ENCODE assay signal across 9 mouse cellular contexts in the genomic region with DNA sequence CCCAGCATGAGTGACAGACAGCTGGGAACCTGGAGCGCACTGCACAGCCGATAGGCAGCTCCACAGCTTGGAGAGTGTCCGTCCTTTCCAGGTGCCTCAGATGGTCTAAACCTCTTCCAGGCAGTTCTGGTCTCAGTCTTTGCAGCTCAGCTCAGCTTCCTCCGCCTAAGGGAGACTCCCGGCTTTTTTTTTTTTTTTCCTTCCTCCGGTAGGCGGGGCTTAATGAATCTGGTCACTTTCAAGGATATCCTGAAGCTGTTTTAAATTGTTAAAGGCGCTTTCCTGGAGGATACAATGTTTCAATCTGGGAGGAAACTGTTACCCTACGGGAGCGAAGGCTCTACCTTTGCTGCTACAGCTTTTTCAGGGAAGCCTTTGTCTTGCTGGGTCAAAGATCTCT. TPM values are rescaled to one million over a fixed set of nuclear protein-coding genes. Genes with fewer than 3 reads are reported as not detected.
A peak's percentile ranks its signal among the peaks of the same experiment; 100 is the strongest.
DNase-seq lines count a peak whose midpoint lies in the region; ATAC-seq and TF ChIP-seq lines count a peak whose summit lies in the region.
"Had no signal": no experiment of that assay in that cellular context is flagged by ENCODE, and none has a peak within 500 bp of the region (broad histone marks: within the 10 kb centered on the region; RNA-seq: fewer than 3 reads in every experiment).

No protein-coding gene starts in this region.

- 32% methylated on average over 10 of the region's 10 CpGs for WGBS in liver, embryonic 11.5 days
- 25% methylated on average over 10 of the region's 10 CpGs for WGBS in liver, embryonic 12.5 days (ENCODE audit: insufficient replicate concordance)
- WGBS in heart, embryonic 13.5 days, result 26% methylated on average over 10 of the region's 10 CpGs
- 31% methylated on average over 10 of the region's 10 CpGs for WGBS in limb, embryonic 14.5 days
- WGBS in forebrain, embryonic 16.5 days, result 36% methylated on average over 10 of the region's 10 CpGs

- H3K27me3 ChIP-seq in liver, embryonic 11.5 days (replicated peaks; ENCODE audit: control insufficient read depth, insufficient read depth, low read length), result no peaks in the 10 kb centered on the region
- H3K27me3 ChIP-seq in liver, embryonic 12.5 days (replicated peaks), result peaks cover 14% of the 10 kb centered on the region
- H3K27me3 ChIP-seq in heart, embryonic 13.5 days (replicated peaks), result no peaks in the 10 kb centered on the region
- no peaks in the 10 kb centered on the region for H3K27me3 ChIP-seq in limb, embryonic 14.5 days (ENCODE audit: control insufficient read depth, insufficient read depth, low read length)
- no peaks in the 10 kb centered on the region for H3K27me3 ChIP-seq in forebrain, embryonic 16.5 days (replicated peaks; ENCODE audit: control insufficient read depth, insufficient read depth, low read length)

- H3K27ac ChIP-seq in liver, embryonic 11.5 days (ENCODE audit: low read depth, low read length), result no peak overlapping the region
- no peak overlapping the region for H3K27ac ChIP-seq in liver, embryonic 12.5 days
- H3K27ac ChIP-seq in heart, embryonic 13.5 days (replicated peaks), result peak overlapping the region; percentile 72
- no peak overlapping the region; the same call in 1 of the 2 replicates for H3K27ac ChIP-seq in limb, embryonic 14.5 days (replicated peaks; ENCODE audit: low read depth, low read length)
- H3K27ac ChIP-seq in forebrain, embryonic 16.5 days (ENCODE audit: low read length), result no peak overlapping the region

- H3K9me3 ChIP-seq in liver, embryonic 11.5 days (ENCODE audit: control insufficient read depth, low read length), result no peaks in the 10 kb centered on the region
- no peaks in the 10 kb centered on the region for H3K9me3 ChIP-seq in liver, embryonic 12.5 days (replicated peaks)
- no peaks in the 10 kb centered on the region for H3K9me3 ChIP-seq in heart, embryonic 13.5 days
- no peaks in the 10 kb centered on the region for H3K9me3 ChIP-seq in limb, embryonic 14.5 days (ENCODE audit: control insufficient read depth, low read length)
- no peaks in the 10 kb centered on the region for H3K9me3 ChIP-seq in forebrain, embryonic 16.5 days (ENCODE audit: control insufficient read depth, low read length)
- H3K9me3 ChIP-seq: G1E had no signal

- no peaks in the 10 kb centered on the region for H3K36me3 ChIP-seq in liver, embryonic 11.5 days (ENCODE audit: control insufficient read depth, insufficient read depth, low read length)
- H3K36me3 ChIP-seq in liver, embryonic 12.5 days, result no peaks in the 10 kb centered on the region
- no peaks in the 10 kb centered on the region for H3K36me3 ChIP-seq in heart, embryonic 13.5 days
- no peaks in the 10 kb centered on the region for H3K36me3 ChIP-seq in limb, embryonic 14.5 days (ENCODE audit: control insufficient read depth, insufficient read depth, low read length)
- no peaks in the 10 kb centered on the region for H3K36me3 ChIP-seq in forebrain, embryonic 16.5 days (ENCODE audit: control insufficient read depth, insufficient read depth)
- H3K36me3 ChIP-seq: G1E had no signal

- no peak for DNase-seq in liver, embryonic 11.5 days (ENCODE audit: low spot score)
- DNase-seq in embryo, embryonic 11 days, result peak; percentile 52
- DNase-seq in limb, embryonic 14.5 days (ENCODE audit: low spot score), result no peak
- DNase-seq: thymus, adult 2 months had no signal

- 0 out of 2 replicates have a peak, but pooled peaks have one; percentile 31 for ATAC-seq in liver, embryonic 11.5 days (replicated peaks; ENCODE audit: low FRiP score)
- ATAC-seq in liver, embryonic 12.5 days, result no peak
- ATAC-seq in heart, embryonic 13.5 days (ENCODE audit: extremely low read depth, insufficient number of reproducible peaks, low FRiP score, low TSS enrichment), result no peak
- ATAC-seq in limb, embryonic 14.5 days (ENCODE audit: low FRiP score, low read depth), result no peak
- no peak for ATAC-seq in forebrain, embryonic 16.5 days
- ATAC-seq in activated CD4-positive, CD25-positive, alpha-beta regulatory T cell, adult 4 months, result no peak

- no peak overlapping the region; the same call in 1 of the 2 replicates for H3K4me2 ChIP-seq in liver, embryonic 11.5 days
- no peak overlapping the region for H3K4me2 ChIP-seq in liver, embryonic 12.5 days
- H3K4me2 ChIP-seq in heart, embryonic 13.5 days, result peak overlapping the region; percentile 46
- 0 out of 2 replicates have a peak overlapping the region, but pooled peaks have one; percentile 7 for H3K4me2 ChIP-seq in limb, embryonic 14.5 days (replicated peaks; ENCODE audit: low read depth, low read length, severe bottlenecking)
- H3K4me2 ChIP-seq in forebrain, embryonic 16.5 days (ENCODE audit: low read length), result no peak overlapping the region

- peaks cover 11% of the 10 kb centered on the region for H3K4me1 ChIP-seq in liver, embryonic 11.5 days (replicated peaks; ENCODE audit: control insufficient read depth, insufficient read depth, low read length)
- peaks cover 32% of the 10 kb centered on the region for H3K4me1 ChIP-seq in liver, embryonic 12.5 days
- H3K4me1 ChIP-seq in heart, embryonic 13.5 days, result peaks cover 24% of the 10 kb centered on the region
- H3K4me1 ChIP-seq in limb, embryonic 14.5 days (ENCODE audit: control insufficient read depth, insufficient read depth, low read length), result no peaks in the 10 kb centered on the region
- peaks cover 5% of the 10 kb centered on the region; the same call in 1 of the 2 replicates for H3K4me1 ChIP-seq in forebrain, embryonic 16.5 days (replicated peaks; ENCODE audit: control insufficient read depth, insufficient read depth, low read length)

- H3K9ac ChIP-seq in liver, embryonic 11.5 days (ENCODE audit: low read depth, low read length), result no peak overlapping the region
- no peak overlapping the region for H3K9ac ChIP-seq in liver, embryonic 12.5 days
- no peak overlapping the region for H3K9ac ChIP-seq in heart, embryonic 13.5 days
- no peak overlapping the region for H3K9ac ChIP-seq in limb, embryonic 14.5 days (ENCODE audit: low read depth, low read length, severe bottlenecking)
- H3K9ac ChIP-seq in forebrain, embryonic 16.5 days (replicated peaks; ENCODE audit: low read depth, low read length), result no peak overlapping the region

- TF ChIP-seq POLR2A in limb, embryonic 14.5 days (IDR thresholded peaks at IDR 0.05; ENCODE audit: borderline replicate concordance, extremely low read depth, insufficient read depth, insufficient read length), result no peak

- no peak overlapping the region for H3K4me3 ChIP-seq in liver, embryonic 11.5 days (ENCODE audit: low read depth, low read length)
- H3K4me3 ChIP-seq in liver, embryonic 12.5 days, result no peak overlapping the region
- no peak overlapping the region for H3K4me3 ChIP-seq in heart, embryonic 13.5 days
- H3K4me3 ChIP-seq in limb, embryonic 14.5 days (replicated peaks; ENCODE audit: low read length), result no peak overlapping the region
- H3K4me3 ChIP-seq in forebrain, embryonic 16.5 days (replicated peaks; ENCODE audit: low read length), result no peak overlapping the region

RNA-seq across cellular contexts. Expression of a gene that starts 9.6 kb away (rescaled TPM):
- 256 and 297 TPM in 2 replicates for polyA plus RNA-seq in liver, embryonic 11.5 days (2014; fragmentation: Nextera tagmentation; extraction: Ambion mirVana)
- polyA plus RNA-seq in liver, embryonic 12.5 days (2016; fragmentation: Nextera tagmentation; extraction: Ambion mirVana), result 210 and 212 TPM in 2 replicates
- polyA plus RNA-seq in heart, embryonic 13.5 days (2015; fragmentation: Nextera tagmentation; extraction: Ambion mirVana), result 292 and 311 TPM in 2 replicates
- 228 and 253 TPM in 2 replicates for polyA plus RNA-seq in limb, embryonic 14.5 days (2012; rRNA removed)
- polyA plus RNA-seq in limb, embryonic 14.5 days (2014; fragmentation: Nextera tagmentation; extraction: Ambion mirVana), result 202 and 203 TPM in 2 replicates
- 275 and 276 TPM in 2 replicates for polyA plus RNA-seq in forebrain, embryonic 16.5 days (2015; fragmentation: Nextera tagmentation; extraction: Ambion mirVana)
- 10 to 100 TPM; 66.4 to 72.8 TPM for polyA plus RNA-seq in activated CD4-positive, CD25-positive, alpha-beta regulatory T cell, adult 4 months (2017; shearing (Covaris generic))

RNA-seq across cellular contexts. Expression of a gene that starts 59.2 kb away (rescaled TPM):
- 5.7 and 6.5 TPM in 2 replicates for polyA plus RNA-seq in liver, embryonic 11.5 days (2014; fragmentation: Nextera tagmentation; extraction: Ambion mirVana)
- polyA plus RNA-seq in liver, embryonic 12.5 days (2016; fragmentation: Nextera tagmentation; extraction: Ambion mirVana), result 4.1 and 4.7 TPM in 2 replicates
- polyA plus RNA-seq in heart, embryonic 13.5 days (2015; fragmentation: Nextera tagmentation; extraction: Ambion mirVana), result 3.6 and 4.1 TPM in 2 replicates
- 14.6 and 17.5 TPM in 2 replicates for polyA plus RNA-seq in limb, embryonic 14.5 days (2012; rRNA removed)
- 5.2 and 5.5 TPM in 2 replicates for polyA plus RNA-seq in limb, embryonic 14.5 days (2014; fragmentation: Nextera tagmentation; extraction: Ambion mirVana)
- 9.8 and 12.1 TPM in 2 replicates for polyA plus RNA-seq in forebrain, embryonic 16.5 days (2015; fragmentation: Nextera tagmentation; extraction: Ambion mirVana)
- polyA plus RNA-seq in activated CD4-positive, CD25-positive, alpha-beta regulatory T cell, adult 4 months (2017; shearing (Covaris generic)), result 1 to 10 TPM; 7.3 to 7.8 TPM

Comparison
In these comparisons a context has a peak if more than half of its experiments do, and no peak if none do; other contexts are left out.
1. H3K4me2 ChIP-seq: peak in heart, embryonic 13.5 days (single experiment) and limb, embryonic 14.5 days (single experiment); none in liver, embryonic 11.5 days (single experiment), liver, embryonic 12.5 days (single experiment) and forebrain, embryonic 16.5 days (single experiment).